Mouse (Mus musculus) lung, postnatal 0 days (tissue): Measurements from ENCODE around the gene Haghl.

ENCODE experiments used
- CTCF ChIP-seq: IDR thresholded peaks from 2 replicates; pipeline ENCODE4 v1.5.1; 2016; ENCODE audit warnings: antibody characterized with exemption, mild to moderate bottlenecking
- EP300 ChIP-seq: IDR thresholded peaks from 2 replicates; pipeline ENCODE4 v1.6.1; 2016; ENCODE audit warnings: antibody characterized with exemption, mild to moderate bottlenecking, control low read depth

DNA sequence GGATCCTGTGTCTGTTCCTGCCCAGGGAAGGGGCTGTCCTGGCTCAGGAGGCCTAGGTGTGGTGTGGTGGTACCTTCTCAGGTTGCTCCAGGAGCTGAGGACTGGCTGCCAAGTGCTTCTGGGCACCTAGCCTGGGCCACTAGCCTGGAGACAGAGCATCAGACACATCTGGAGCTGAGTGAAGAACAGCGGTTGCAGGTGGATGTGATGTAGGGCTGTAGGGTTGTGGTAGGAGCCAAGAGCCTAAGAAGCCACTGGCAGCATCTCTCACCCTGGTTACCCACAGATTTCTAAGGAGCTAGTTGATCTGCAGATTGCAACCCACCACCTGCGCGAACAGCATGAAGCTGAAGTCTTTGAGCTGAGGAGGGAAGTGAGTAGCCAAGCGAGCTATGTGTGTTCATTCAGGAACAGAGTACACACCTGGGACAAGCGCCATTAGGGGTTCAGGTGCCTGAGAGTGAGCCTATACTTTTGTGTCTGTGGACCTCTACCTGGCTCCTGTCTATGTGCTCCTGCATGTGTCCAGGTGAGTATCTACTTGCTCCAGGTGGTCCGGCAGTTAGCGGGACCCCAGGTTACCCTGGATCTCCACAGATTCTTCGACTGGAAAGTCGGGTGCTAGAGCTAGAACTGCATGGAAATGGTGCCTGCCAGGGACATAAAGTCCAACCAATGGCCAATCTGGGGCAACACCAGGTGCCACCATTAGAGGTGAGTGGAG, 1.5 kb upstream of the Haghl start:
- no peak for TF ChIP-seq CTCF
- no peak for TF ChIP-seq EP300
